Mouse (Mus musculus) kidney, embryonic 14.5 days (tissue): ENCODE data around the gene Calcb. TPM values are rescaled to one million over a fixed set of nuclear protein-coding genes. Genes with fewer than 3 reads are reported as not detected.

ENCODE experiments used
- ATAC-seq: fragments of 200-750 bp; cut with Nextera tagmentation; 2 replicates; pipeline ENCODE4 v1.8.0; 2017; ENCODE audit warnings: moderate number of reproducible peaks, mild to moderate bottlenecking, moderate TSS enrichment, moderate library complexity; ENCODE audit not compliant: low FRiP score, low TSS enrichment
- H3K27ac ChIP-seq: fragments of 300-500 bp; sonication (generic); 2 replicates; pipeline ENCODE4 v1.5.1; 2014; ENCODE audit warnings: low read depth, mild to moderate bottlenecking, low read length, moderate library complexity, mixed read lengths
- H3K27me3 ChIP-seq: fragments of 300-500 bp; sonication (generic); 2 replicates; pipeline ENCODE4 v1.6.1; 2014; ENCODE audit warnings: mild to moderate bottlenecking, low read length; ENCODE audit not compliant: control insufficient read depth, insufficient read depth
- H3K36me3 ChIP-seq: fragments of 300-500 bp; sonication (generic); 2 replicates; pipeline ENCODE4 v1.6.1; 2014; ENCODE audit warnings: low read length, mixed read lengths; ENCODE audit not compliant: control insufficient read depth, insufficient read depth
- H3K4me1 ChIP-seq: fragments of 300-500 bp; sonication (generic); 2 replicates; pipeline ENCODE4 v1.6.1; 2014; ENCODE audit warnings: low read length, mixed read lengths; ENCODE audit not compliant: control insufficient read depth, insufficient read depth
- H3K4me2 ChIP-seq: fragments of 300-500 bp; sonication (generic); replicated peaks from 2 replicates; pipeline ENCODE4 v1.6.1; 2014; ENCODE audit warnings: low read depth, mild to moderate bottlenecking, low read length
- H3K4me3 ChIP-seq: fragments of 300-500 bp; sonication (generic); 2 replicates; pipeline ENCODE4 v1.5.1; 2014; ENCODE audit warnings: mild to moderate bottlenecking, low read length
- H3K9ac ChIP-seq: fragments of 300-500 bp; sonication (generic); 2 replicates; pipeline ENCODE4 v1.6.1; 2014; ENCODE audit warnings: low read depth, mild to moderate bottlenecking, low read length, moderate library complexity
- H3K9me3 ChIP-seq: fragments of 300-500 bp; sonication (generic); 2 replicates; pipeline ENCODE4 v1.6.1; 2016; ENCODE audit warnings: low read length; ENCODE audit not compliant: control insufficient read depth
- WGBS: fragments of 180-500 bp; shearing (Covaris S2); extraction: QIAGEN DNeasy Blood & Tissue Kit; methylation state at CpG from one replicate; pipeline ENCODE4 v1.1.7; 2014; 5-methylcytosine and 5-hydroxymethylcytosine counted together
- polyA plus RNA-seq: library from polyadenylated mRNA; unstranded; fragments of >200 nt; fragmentation: Nextera tagmentation; extraction: Ambion mirVana; gene quantifications from 2 replicates; pipeline ENCODE4 v1.2.1, GENCODE M21; 2014

Calcb gene
- polyA plus RNA-seq, 1 experiment from 2014 or later: not detected

DNA sequence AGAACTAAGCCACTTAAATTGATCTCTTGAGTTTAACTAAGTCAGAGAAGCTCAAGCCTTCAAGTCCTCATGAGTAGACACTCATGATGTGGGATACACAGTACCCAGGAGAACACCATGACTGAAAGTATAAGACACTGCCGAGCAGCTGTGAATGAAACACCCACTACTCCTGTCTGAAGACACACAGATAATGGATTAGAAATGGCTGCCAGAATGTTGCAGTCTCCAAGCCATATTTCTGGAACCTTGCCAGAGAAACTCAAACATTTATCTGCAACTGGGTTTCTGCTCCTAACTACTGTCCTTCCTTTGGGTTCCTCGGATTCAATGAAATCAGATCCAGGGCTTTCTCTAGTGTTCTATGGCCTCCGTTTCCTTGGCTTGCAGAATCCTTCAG is 48.1 kb downstream of the Calcb start:
- Histone ChIP-seq H3K36me3 (no peaks in the 10 kb centered on the region), H3K27me3 (no peaks in the 10 kb centered on the region), H3K9ac (no peak overlapping the region), H3K4me1 (no peaks in the 10 kb centered on the region), H3K4me2 (no peak overlapping the region), H3K4me3 (no peak overlapping the region), H3K9me3 (no peaks in the 10 kb centered on the region), H3K27ac (no peak overlapping the region)
- WGBS: 86% methylated on average over 3 of the region's 3 CpGs
- no peak for ATAC-seq

DNA sequence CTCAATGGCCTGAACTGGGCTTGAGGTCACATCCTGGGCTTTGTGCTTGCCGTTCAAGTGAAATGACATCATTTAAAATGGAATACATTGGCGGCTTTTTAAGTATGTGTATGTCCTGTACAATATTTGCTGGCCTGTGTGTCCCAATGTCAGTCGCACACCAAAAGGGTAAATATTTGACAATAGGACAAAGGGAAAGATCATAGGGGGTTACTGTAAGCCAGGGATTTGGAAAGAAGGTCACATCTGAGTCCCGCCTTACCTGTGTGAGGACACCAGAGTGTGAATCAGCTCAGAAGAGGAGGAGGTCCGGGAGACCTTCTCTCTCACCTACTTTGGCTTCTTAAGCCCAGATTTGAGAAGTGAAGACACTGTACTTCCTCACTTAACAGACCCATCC is 50.1 kb downstream of the Calcb start:
- H3K27ac ChIP-seq: no peak overlapping the region
- H3K27me3 ChIP-seq: no peaks in the 10 kb centered on the region
- no peak overlapping the region for H3K9ac ChIP-seq
- no peaks in the 10 kb centered on the region for H3K36me3 ChIP-seq
- H3K4me1 ChIP-seq: no peaks in the 10 kb centered on the region
- no peaks in the 10 kb centered on the region for H3K9me3 ChIP-seq
- ATAC-seq: no peak
- WGBS: 85% methylated on average over 5 of the region's 5 CpGs
- H3K4me3 ChIP-seq: no peak overlapping the region
- H3K4me2 ChIP-seq: no peak overlapping the region

DNA sequence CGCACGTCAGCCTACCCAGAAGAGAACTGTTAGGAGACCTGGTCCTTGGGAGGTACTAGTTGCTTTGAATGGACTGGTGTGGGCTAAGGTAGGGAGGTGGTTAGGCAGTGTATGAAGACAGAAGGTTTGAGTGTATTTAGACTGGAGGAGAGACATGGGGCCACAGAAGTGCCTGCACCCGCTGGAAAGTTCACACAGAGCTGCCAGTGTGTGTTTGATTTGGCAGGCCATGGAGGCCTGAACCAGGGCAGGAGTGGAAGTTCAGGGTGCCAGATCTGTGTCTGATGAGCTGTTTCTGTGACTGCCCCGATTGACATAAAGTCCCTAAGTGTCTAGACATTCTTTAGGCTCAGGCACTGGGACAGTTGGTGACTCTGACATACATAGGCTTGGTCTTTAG is 50.6 kb downstream of the Calcb start:
- 89% methylated on average over 4 of the region's 4 CpGs for WGBS
- ATAC-seq: no peak
- Histone ChIP-seq H3K27ac (no peak overlapping the region), H3K4me3 (no peak overlapping the region), H3K4me1 (no peaks in the 10 kb centered on the region), H3K36me3 (no peaks in the 10 kb centered on the region), H3K9ac (no peak overlapping the region), H3K9me3 (no peaks in the 10 kb centered on the region), H3K4me2 (no peak overlapping the region), H3K27me3 (no peaks in the 10 kb centered on the region)

DNA sequence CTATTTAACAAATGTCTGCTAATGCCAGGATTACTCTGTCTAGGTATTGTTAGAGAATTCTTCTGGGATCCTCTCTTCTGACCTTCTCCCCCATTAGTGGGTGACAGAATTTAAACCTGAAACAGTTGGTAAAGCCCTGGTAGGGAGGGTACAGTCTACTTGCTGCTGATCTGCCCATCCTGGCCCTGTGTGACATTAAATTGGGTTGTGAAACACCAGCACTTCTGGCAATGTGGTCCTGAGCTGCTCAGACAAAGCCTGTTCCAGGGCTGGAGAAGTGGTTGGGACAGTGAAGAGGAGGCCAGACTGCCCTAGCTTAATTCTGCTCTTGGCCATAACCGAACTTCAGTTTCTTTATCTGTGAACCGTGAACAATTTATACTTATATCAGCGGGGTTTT is 52.1 kb downstream of the Calcb start:
- WGBS: 89% methylated on average over 3 of the region's 3 CpGs
- Histone ChIP-seq H3K9ac (no peak overlapping the region), H3K4me2 (no peak overlapping the region), H3K4me3 (no peak overlapping the region), H3K27me3 (no peaks in the 10 kb centered on the region), H3K27ac (no peak overlapping the region), H3K36me3 (no peaks in the 10 kb centered on the region), H3K9me3 (no peaks in the 10 kb centered on the region), H3K4me1 (no peaks in the 10 kb centered on the region)
- ATAC-seq: no peak

DNA sequence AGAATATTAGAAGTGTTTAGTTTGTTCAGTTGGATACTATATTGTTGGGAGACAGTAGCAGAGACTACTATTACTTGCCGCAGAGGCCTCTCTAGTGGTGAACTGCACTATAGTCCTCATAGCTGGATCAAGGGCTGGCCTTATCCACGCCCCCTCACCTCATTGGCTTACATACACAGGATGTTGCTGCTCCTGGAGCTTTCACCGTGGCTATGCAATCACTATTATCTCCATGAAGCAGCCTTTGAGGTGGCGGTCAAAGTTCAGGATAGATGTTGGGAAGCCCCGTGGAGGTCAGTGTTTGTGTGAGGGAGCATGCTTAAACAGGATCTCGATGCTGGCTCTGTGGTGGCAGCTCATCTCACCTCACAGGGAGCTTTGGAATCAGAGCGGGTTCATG is 53.4 kb downstream of the Calcb start:
- Histone ChIP-seq H3K4me3 (no peak overlapping the region), H3K4me2 (no peak overlapping the region), H3K27me3 (no peaks in the 10 kb centered on the region), H3K4me1 (no peaks in the 10 kb centered on the region), H3K9ac (no peak overlapping the region), H3K36me3 (no peaks in the 10 kb centered on the region), H3K9me3 (no peaks in the 10 kb centered on the region), H3K27ac (no peak overlapping the region)
- WGBS: 76% methylated on average over 7 of the region's 7 CpGs
- ATAC-seq: no peak

Other genes with a start within 250 kb of the Calcb start
- 1.9 and 2.1 TPM in 2 replicates for gene Cyp2r1, start 155.7 kb upstream of the Calcb start, polyA plus RNA-seq
- 0.31 and 1.5 TPM in 2 replicates for gene Calca, start 82.3 kb upstream of the Calcb start, polyA plus RNA-seq
- 1.6 and 1.7 TPM in 2 replicates for gene Insc, start 25.1 kb downstream of the Calcb start, polyA plus RNA-seq